Mouse (Mus musculus): ENCODE measurements at regions not wholly inside any gene's neighbourhood (a gene's known extent, or its start where the extent isn't known, plus 50 kb on each side); places are given as distances from the start of the nearest gene placed in this dataset.

DNA sequence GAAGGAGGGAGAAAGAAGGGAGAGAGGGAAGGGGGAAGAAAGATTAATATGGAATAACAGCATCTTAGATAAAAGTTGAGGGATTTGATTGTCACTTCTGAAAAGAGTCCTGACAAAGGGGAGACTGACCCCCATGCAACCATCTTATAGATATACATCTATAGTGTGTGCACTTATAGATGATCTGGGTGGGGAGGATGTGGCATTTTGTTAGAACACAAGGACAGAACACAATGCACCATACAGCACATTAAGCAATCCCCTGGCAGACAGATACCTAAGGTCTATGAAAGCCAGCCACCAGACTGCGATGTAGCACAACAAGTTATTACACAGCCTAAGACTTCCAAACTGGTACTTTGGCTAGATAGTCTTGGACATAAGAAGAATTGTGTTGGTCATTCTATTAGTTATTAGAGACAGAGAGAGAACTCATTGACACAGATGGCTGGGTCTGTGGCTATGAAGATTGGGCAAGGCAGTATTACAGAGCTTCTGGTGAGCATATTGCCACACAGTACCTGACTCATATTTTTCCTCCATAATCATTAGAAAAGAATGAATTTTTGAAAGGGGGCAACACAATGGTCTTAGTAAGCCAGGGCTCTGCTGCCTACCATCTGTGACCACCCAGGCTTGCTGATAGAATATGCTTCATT lies 126.3 kb upstream of the Itgb1 start:
- no peak for DNase-seq (ENCODE audit: low spot score in 2 of 2)
- intact Hi-C loops (cut with DNase I) = no loop called here

DNA sequence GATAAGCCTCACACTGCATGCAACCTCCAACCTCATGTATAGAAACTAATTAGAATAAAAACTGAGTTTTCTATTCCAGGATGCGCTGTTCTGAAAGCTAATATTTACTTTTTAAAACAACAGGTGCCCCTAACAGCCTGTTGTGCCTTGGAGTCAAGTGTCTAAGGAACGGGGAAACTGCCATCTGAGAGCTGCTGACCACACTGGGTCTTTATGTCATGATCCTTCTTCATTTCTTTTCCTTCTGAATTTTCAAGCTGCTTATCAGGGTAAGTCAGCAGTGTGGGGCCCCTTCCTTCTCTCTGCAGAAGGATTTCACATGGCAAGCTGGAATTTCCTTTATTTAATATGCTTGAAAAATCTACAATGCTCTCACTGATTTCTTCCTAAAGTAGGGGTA lies 125.0 kb upstream of the Itgb1 start:
- DNase-seq (ENCODE audit: low spot score in 2 of 2) = no peak
- intact Hi-C loops (cut with DNase I) = loop anchor here (5.0 kb wide), 1 partner anchor 43 kb away; no protein-coding TSS in a partner anchor

DNA sequence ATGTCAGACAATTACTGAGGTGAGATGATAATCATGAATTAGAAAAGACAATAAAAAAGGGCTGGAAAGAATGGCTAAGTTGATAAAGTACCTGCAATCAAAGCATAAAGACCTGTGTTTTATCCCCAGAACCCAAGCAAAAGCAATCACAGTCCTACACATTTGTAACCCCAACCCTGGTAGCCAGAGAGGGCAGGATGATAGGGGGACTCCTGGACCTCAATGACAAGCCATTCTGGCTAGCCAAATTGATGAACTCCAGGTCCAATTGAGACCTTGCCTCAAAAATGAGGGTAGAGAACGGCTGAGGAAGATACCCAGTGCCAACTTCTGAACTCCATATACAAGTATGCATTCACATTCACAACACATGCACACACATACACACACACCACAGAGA lies 124.4 kb upstream of the Itgb1 start:
- no peak for DNase-seq (ENCODE audit: low spot score in 2 of 2)
- intact Hi-C loops (cut with DNase I) = loop anchor here (5.0 kb wide), 1 partner anchor 44 kb away; no protein-coding TSS in a partner anchor

DNA sequence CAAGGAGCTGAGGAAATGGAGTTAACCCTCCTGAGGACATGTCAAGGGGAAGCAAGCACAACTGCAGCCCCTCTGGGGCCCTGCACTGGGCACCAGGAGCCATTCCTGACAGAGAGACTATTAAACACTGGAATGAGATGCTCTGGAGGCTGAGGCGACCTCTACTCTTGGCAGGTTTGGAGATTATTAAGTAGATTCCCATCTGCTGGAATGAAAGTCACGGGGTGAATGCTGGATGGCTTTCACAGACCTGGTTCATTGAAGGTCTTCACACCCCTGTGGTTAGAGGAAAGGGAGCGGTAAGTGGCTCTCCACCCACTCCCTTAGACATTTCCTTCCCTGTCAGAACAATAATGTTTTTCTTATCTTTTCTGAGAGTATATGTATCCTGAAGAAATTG lies 122.8 kb upstream of the Itgb1 start:
- no peak for DNase-seq (ENCODE audit: low spot score in 2 of 2)
- intact Hi-C loops (cut with DNase I) = loop anchor here (5.0 kb wide), 1 partner anchor 45 kb away; no protein-coding TSS in a partner anchor

DNA sequence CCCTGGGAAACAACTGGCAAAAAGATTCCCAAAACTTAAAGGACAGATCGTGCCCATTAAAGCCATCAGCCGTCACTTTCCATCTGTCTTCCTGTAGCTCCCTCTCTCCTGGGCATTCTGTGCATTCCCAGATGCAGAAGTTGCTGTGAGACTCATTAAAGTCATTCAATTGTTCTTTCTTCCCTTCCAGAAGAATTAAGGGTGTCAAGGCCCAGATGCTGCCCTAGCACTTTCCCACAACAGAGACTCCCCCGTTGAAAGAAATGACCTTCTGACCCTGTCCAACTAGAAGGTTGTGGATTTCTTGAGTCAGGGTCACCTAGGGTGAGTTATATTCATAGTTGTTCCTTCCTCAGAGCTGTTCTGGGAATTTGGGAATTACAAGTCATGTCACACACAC lies 121.7 kb upstream of the Itgb1 start:
- DNase-seq (ENCODE audit: low spot score in 2 of 2) = no peak
- intact Hi-C loops (cut with DNase I) = loop anchor here (5.0 kb wide), 1 partner anchor 46 kb away; no protein-coding TSS in a partner anchor

DNA sequence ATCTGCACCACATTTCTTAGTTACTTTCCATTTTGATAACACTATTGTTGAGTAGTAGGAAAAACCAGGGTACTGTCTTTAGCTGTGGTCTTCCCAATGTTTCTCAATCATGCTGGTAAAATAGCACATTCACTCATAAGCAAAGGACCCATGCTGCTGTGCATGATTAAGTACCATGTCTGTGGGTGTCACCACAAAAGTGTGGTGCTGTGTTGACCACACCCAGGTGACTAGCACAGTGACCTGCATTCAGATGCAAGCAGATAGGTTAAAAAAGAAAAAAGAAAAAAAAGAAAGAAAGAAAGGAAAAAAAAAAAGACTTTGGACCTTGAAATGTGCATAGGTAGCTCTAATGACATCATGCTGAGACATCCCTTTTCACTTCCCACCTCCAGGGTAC lies 113.2 kb upstream of the Itgb1 start:
- intact Hi-C loops (cut with DNase I) = no loop called here
- no peak for DNase-seq (ENCODE audit: low spot score in 2 of 2)

DNA sequence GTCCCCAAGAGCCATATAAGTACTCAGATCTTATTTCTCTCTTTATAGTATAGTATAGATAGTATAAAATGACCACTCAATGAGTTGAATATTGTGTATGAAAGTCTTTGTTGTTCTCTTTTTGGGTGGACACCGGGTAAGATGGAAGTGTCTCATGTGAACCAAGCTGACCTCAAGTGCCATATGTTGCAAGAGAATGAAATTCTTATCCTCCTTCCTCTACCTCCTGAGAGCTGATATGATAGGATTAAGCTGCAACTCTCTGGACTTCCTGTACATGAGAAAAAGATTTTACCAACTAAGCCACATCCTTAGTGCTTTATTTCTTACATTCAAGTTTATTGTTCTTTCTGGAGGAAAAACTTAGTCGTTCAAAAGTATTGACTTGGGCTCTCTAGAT lies 91.3 kb upstream of the Itgb1 start:
- intact Hi-C loops (cut with DNase I) = no loop called here
- DNase-seq (ENCODE audit: low spot score in 2 of 2) = no peak

DNA sequence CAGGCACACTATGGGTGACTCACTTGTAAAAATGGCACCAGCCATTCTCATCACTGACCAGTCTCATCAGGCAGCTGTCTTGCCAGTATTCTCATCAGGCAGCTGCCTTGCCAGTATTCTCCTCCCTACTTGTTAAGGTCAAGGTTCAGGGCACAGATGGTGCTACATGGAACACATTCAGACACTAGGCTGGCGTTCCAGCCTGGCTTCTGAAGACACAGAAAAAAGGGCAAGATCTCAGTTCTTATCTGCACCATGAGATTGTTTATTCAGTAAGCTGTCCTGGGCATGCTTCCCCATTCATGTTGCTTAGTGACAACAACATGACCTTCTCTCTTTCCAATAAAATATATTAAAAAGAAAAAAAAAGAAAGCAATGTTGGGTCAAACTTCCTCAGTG lies 90.7 kb upstream of the Itgb1 start:
- no peak for DNase-seq (ENCODE audit: low spot score in 2 of 2)
- intact Hi-C loops (cut with DNase I) = no loop called here

DNA sequence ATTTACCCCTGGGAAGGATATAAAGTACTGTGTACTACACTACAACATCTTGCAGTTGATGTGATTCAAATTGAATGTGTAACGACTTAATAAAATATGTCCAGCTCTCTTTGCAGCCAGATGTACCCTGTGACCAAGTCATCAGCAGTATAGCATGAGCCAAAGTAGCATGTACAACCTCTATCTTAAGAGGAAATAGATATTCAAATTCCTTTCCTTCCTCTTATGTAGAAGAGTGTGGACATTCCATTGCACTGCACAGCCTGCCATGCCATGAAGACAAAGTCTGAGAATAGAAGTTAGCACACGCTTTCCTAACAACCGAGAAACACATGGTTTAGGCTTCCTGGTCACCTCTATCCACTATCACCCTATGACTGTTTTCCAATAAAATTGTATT lies 79.9 kb upstream of the Itgb1 start:
- no peak for DNase-seq (ENCODE audit: low spot score in 2 of 2)
- intact Hi-C loops (cut with DNase I) = no loop called here

DNA sequence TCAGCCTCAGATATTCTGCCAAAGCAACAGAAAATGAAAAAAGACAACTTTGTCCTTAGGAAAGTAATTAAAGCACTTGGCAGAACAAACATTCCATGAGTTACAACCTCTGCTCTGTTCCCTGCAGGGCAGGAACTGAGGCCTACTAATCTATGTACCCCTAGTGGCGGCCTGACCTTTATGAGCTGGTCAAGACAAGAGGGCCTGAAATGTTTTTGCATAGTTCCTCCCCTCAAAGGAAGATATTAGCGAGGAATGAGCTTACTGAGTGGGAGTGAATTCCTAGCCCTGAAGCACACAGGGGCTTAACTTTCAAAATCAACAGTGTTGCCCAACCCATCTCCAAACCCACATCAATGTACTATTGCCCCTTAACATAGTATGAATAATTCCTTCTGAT lies 76.6 kb upstream of the Itgb1 start:
- intact Hi-C loops (cut with DNase I) = no loop called here
- DNase-seq (ENCODE audit: low spot score in 2 of 2) = no peak

DNA sequence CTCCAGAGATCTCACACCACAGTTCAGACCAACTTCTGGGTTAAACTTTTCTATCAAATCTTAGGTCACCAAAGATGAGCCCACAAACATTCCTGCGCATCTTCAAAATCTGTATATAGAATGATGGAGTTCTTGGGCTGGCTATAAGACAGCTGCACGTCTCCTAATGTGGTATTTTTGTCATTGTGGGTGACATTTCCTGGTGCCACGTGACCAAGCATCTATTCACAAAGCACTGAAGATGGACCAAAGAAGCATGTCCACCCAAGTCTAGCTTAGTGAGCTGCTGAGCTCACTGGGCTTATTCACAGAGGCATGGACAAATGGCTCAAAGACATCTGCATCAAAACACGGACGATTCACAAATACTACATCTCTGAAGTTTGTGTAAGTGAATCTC lies 72.8 kb upstream of the Itgb1 start:
- intact Hi-C loops (cut with DNase I) = no loop called here

DNA sequence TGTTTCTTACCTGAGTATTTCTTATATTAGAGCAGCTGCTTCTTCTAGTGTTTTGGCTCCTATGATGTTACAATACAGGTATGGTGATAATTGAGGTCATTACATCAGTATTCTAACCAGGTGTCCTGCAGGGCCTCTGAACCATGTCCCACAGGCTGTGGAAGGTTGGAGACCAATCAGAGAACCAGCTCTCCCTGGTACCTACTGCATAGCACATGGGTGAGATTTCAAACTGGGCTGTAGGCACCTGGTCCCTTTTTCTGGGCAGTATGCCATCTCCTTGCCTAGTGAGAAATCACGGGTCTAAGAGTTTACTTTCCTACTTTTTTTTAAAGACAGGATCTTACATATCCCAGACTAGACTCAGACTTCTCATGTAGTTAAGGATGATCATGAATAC lies 67.6 kb upstream of the Itgb1 start:
- no peak for DNase-seq (ENCODE audit: low spot score in 2 of 2)
- intact Hi-C loops (cut with DNase I) = no loop called here

More for the DNA sequence above, 72.8 kb upstream of the Itgb1 start:
- DNase-seq (ENCODE audit: low spot score in 2 of 2) = no peak

DNA sequence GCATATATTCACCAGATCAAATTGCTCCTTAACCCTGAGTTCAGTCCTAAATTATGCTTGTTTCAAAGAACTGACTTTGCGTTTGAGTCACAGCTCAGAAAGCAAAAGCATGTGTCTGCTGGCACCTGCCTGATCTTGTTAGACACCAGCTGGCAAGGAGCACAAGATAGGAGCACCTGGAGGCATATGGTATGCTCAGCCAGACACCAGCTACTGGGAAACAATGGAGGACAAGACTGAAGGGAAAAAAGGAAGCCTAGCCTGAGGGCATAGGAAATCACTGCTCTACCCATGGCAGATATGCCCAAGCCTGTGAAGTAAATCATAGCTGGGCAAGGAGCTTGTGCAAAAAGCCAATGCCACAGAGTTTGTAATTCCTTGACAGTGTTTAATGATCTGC lies 66.4 kb upstream of the Itgb1 start:
- intact Hi-C loops (cut with DNase I) = no loop called here
- DNase-seq (ENCODE audit: low spot score in 2 of 2) = no peak
